Mouse (Mus musculus): ENCODE results near the gene 1700001P01Rik.

Gene 1700001P01Rik

GRCm38 (mm10) chr11:97809235-97810121 is 33.8 kb upstream of the 1700001P01Rik start:
- DNase-seq (ENCODE audit: low read depth, low spot score) = no peak

GRCm38 (mm10) chr11:97808621-97809234 is 33.0 kb upstream of the 1700001P01Rik start:
- no peak for DNase-seq (ENCODE audit: low read depth, low spot score)

DNA sequence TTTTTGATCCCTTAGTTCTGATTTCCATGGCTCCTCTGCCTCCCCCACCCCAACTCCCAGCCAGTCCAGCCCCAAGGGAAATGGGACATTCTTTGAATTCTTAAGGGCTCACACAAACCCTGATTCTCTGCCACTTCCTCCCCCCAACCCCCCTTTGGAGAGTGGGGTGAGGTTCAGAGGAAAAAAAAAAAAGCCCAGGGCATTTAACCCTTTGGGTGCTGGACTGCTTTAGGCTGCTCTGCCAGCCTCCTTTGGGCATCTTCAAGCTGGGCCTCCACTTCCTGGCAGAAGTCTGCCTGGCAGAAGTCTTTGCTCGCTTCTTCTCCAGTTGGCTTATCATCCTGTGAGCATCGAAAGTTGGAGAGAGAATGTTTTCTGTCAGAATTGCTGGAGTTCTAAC is 32.4 kb upstream of the 1700001P01Rik start:
- DNase-seq (ENCODE audit: low read depth, low spot score) = peak; percentile 72

- DNase-seq (ENCODE audit: low read depth, low spot score) = no peak
These were observed 31.9 kb upstream of the 1700001P01Rik start for GRCm38 (mm10) chr11:97807626-97808025.

- no peak for DNase-seq (ENCODE audit: low read depth, low spot score)
These were observed 30.9 kb upstream of the 1700001P01Rik start for GRCm38 (mm10) chr11:97806613-97806964.

GRCm38 (mm10) chr11:97805662-97806612 is 30.2 kb upstream of the 1700001P01Rik start:
- DNase-seq (ENCODE audit: low read depth, low spot score) = no peak

- no peak for DNase-seq (ENCODE audit: low read depth, low spot score)
These were observed 29.3 kb upstream of the 1700001P01Rik start for GRCm38 (mm10) chr11:97804841-97805661.

GRCm38 (mm10) chr11:97803847-97804246 is 28.1 kb upstream of the 1700001P01Rik start:
- no peak for DNase-seq (ENCODE audit: low read depth, low spot score)

DNA sequence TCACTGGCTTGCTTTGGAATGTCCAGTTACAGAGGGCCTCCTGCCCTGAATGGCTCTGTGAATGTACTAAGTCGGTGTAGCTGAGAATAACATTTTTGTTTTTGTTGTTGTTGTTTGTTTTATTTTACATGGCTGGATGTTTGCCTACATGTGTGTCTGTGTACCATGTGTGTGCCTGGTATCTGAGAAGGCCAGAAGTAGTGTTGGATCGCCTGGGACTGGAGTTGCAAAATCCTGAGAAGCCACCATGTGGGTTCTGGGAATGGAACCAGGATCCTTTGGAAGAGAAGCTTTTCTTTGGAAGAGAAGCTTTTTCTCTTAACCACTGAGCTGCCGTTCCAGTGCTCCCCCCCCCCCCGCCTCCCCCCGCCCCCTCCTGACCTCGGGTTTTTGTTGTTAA is 26.8 kb upstream of the 1700001P01Rik start:
- no peak for DNase-seq (ENCODE audit: low read depth, low spot score)

DNA sequence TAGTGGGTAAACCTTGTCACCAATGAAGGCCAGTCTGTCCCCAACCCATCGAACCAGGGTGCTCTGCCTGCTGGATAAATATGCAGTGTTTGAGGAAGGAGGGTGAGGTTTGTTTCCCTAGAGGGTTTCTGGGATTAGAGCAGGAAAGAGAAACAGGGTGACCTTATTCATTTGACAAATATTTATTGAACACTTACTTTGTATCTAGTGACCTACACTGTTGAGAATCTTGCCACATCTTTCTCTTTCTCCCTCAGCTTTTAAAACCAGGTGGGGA is 26.4 kb upstream of the 1700001P01Rik start:
- no peak for DNase-seq (ENCODE audit: low read depth, low spot score)

- DNase-seq (ENCODE audit: low read depth, low spot score) = no peak
These were observed 25.9 kb upstream of the 1700001P01Rik start for GRCm38 (mm10) chr11:97801409-97802193.

GRCm38 (mm10) chr11:97800691-97801408 is 25.1 kb upstream of the 1700001P01Rik start:
- DNase-seq (ENCODE audit: low read depth, low spot score) = no peak

- DNase-seq (ENCODE audit: low read depth, low spot score) = peak; percentile 54
These were observed 24.4 kb upstream of the 1700001P01Rik start for GRCm38 (mm10) chr11:97799994-97800690.

GRCm38 (mm10) chr11:97799146-97799993 is 23.7 kb upstream of the 1700001P01Rik start:
- DNase-seq (ENCODE audit: low read depth, low spot score) = peak; percentile 80

DNA sequence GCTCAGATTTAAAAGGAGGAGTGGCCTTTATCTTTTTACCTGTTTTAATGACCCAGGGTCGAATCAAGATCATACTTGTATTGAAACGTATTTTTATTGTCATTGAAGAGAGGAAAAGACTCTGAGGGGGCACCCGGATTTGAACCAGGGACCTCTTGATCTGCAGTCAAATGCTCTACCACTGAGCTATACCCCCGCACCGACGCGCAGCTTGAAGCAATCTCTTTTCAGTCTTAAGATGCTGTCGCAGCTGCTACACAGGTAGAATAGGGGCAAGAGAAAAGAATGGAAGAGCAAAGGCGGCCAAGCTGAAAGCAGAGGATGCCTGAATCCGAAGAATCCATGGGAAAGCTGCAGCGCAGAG is 23.0 kb upstream of the 1700001P01Rik start, which contains the start of gene Lasp1:
TSS of gene Lasp1 (plus strand) at position 219 of the 364 bp plus-strand sequence.
- DNase-seq (ENCODE audit: low read depth, low spot score) = peak; percentile 89

DNA sequence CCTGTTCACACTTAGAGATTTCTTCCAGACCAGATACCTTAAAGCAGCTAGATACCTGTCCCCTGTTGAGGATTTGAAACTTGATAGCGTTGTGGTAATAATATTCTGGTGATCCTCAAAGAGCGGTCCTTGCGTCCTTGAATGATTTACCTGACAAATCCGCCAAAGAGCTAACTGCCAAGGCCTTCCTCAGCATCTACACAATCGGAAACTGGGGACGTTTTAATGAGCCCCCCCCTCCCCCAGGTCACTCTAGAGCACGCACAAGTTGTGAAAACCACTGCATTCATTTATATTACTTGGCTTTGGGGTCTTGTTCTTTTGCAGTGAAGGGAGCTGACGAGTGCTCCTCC is 22.3 kb upstream of the 1700001P01Rik start:
- no peak for DNase-seq (ENCODE audit: low read depth, low spot score)

DNA sequence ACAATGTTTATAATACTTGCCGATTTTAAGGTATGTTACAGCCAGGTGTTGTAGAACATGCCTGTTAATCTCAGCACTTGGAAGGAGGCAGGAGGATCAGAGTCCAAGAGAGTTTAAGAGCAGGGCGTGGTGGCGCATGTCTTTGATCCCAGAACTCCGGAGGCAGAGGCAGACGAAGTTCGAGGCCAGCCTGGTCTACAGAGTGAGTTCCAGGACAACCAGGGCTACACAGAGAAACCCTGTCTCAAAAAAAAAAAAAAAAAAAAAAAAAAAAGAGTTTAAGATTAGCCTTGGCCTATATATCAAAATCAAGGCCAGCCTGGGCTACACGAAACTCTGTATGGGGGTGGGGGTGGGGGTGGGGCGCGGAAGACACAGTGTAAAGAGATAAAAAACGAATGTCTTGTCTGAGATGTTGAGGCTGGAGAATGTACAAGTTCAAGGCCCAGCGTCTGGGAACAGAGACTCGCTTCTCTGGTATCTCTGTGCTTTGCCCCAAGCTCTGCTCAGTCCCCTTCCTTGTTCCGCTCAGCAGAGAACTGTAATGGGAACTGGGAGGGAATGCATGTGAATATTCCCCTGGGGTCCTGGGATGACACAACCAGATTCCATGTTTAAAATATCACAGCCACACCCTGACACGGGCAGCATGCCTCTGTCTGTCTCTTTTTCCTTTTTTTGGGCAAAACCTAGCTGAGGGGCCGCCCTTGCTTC is 21.8 kb upstream of the 1700001P01Rik start:
- no peak for DNase-seq (ENCODE audit: low read depth, low spot score)

DNA sequence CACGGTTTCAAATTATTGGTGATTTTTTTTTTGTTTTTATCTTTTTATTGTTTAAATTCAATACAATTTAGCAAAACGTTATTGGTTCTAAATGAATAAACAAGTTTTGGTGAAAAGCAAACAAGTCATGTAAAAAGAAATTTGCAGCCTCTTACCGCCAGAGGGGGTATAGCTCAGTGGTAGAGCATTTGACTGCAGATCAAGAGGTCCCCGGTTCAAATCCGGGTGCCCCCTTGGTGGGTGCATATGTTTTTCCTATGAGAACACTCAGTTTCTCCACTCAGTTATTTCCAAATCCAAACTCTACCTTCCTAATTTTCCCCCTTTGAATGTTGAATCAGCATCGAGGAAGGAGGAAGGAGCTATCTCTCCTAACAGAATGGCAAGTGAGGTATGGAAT is 21.2 kb upstream of the 1700001P01Rik start:
- peak; percentile 67 for DNase-seq (ENCODE audit: low read depth, low spot score)

Data from forelimb bud, embryonic 11.5 days (tissue).